Mouse (Mus musculus): ENCODE measurements at regions not wholly inside any gene's neighbourhood (a gene's known extent, or its start where the extent isn't known, plus 50 kb on each side); places are given as distances from the start of the nearest gene placed in this dataset.
"Not testable (repeated sequence)": the region's sequence is repeated elsewhere in the genome, so short reads cannot be mapped to it uniquely, and the experiment has no call there.

DNA sequence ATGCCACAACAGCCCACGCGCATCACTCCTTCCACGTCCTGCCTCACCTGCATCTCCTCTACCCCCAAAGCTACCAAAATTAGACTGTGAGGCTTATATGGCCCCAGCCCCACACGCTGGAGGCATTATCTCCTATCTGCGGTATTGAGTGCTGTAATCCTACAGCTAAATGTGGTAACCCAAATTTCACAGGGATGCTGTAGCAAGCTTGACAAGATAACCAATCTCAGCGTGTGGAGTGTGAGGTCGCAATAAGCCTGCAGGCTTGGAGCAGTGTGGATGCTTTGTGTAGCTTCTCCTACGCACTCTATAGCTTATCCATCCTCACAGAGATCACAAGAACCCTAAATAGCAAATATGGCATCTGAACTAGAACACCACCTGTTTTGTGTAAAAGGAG, 251.2 kb upstream of the Kcnh8 start:
- Histone ChIP-seq H3K27me3 (ENCODE audit: control insufficient read depth, insufficient read depth, low read length) (no peaks in the 10 kb centered on the region), H3K27ac (ENCODE audit: control insufficient read depth, insufficient read depth, low read length) (peak overlapping the region; percentile 89), H3K36me3 (ENCODE audit: control insufficient read depth, insufficient read depth, low read length) (no peaks in the 10 kb centered on the region), H3K4me1 (replicated peaks; ENCODE audit: control insufficient read depth, insufficient read depth, low read length) (peaks cover 14% of the 10 kb centered on the region), H3K4me3 (ENCODE audit: control insufficient read depth, insufficient read depth, low read length) (no peak overlapping the region)
- WGBS: 16% methylated on average over 8 of the region's 8 CpGs
- peak; percentile 77 for DNase-seq
- TF ChIP-seq POLR2A (IDR thresholded peaks at IDR 0.05; ENCODE audit: control insufficient read depth, extremely low read depth, insufficient read depth, low read length, poor library complexity) (no peak), CTCF (IDR thresholded peaks at IDR 0.05; ENCODE audit: borderline replicate concordance, control insufficient read depth, extremely low read depth, insufficient read depth, low read length, poor library complexity) (no peak)

DNA sequence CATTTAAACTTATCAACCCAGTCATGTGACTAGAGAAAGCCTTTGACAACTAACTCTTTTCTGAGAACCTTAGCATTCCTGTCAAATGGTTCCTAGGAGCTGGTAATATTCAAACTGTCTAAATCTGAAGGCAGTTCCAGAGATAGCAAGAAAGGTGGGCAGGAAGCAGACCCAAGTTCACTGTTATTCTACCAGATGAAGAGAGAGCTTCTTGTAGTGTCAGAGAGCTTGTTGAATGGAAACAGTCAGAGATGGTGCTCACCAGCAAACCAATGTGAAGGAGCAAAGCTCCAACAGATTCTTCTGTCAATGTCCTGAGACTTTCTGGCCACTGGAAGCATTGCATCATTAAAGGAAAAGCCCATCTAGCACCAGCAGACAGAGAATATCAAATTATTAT, 251.8 kb upstream of the Kcnh8 start:
- H3K4me1 ChIP-seq (replicated peaks; ENCODE audit: control insufficient read depth, insufficient read depth, low read length): peaks cover 16% of the 10 kb centered on the region
- H3K36me3 ChIP-seq (ENCODE audit: control insufficient read depth, insufficient read depth, low read length): no peaks in the 10 kb centered on the region
- H3K4me3 ChIP-seq (ENCODE audit: control insufficient read depth, insufficient read depth, low read length): no peak overlapping the region
- no peak for TF ChIP-seq POLR2A (IDR thresholded peaks at IDR 0.05; ENCODE audit: control insufficient read depth, extremely low read depth, insufficient read depth, low read length, poor library complexity)
- H3K27ac ChIP-seq (ENCODE audit: control insufficient read depth, insufficient read depth, low read length): peak overlapping the region; percentile 89
- peak; percentile 41 for DNase-seq
- H3K27me3 ChIP-seq (ENCODE audit: control insufficient read depth, insufficient read depth, low read length): no peaks in the 10 kb centered on the region

DNA sequence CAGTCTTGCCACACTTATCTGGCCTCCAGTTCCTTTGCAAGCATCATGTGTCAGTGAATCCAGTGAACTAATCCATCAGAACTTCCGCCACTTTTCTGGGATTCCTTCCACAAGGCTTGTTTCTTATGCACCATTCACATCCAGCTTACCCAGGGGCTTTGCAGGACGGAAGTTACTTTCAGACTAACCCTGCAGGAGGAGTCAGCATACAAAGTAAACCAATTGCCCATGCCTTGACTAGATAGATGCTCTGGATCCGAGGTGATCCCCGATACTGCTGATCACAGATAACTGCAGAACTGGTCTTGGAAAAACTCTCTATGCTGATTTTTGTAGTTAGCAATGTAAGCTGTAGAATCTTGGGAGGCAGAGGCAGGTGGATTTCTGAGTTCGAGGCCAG, 252.6 kb upstream of the Kcnh8 start:
- DNase-seq: peak; percentile 34
- WGBS: 89% methylated on average over 5 of the region's 5 CpGs
- Histone ChIP-seq H3K4me3 (ENCODE audit: control insufficient read depth, insufficient read depth, low read length) (no peak overlapping the region; the same call in 1 of the 2 replicates), H3K36me3 (ENCODE audit: control insufficient read depth, insufficient read depth, low read length) (no peaks in the 10 kb centered on the region), H3K27ac (ENCODE audit: control insufficient read depth, insufficient read depth, low read length) (peak overlapping the region; percentile 89), H3K4me1 (replicated peaks; ENCODE audit: control insufficient read depth, insufficient read depth, low read length) (peaks cover 16% of the 10 kb centered on the region), H3K27me3 (ENCODE audit: control insufficient read depth, insufficient read depth, low read length) (no peaks in the 10 kb centered on the region)
- TF ChIP-seq POLR2A (IDR thresholded peaks at IDR 0.05; ENCODE audit: control insufficient read depth, extremely low read depth, insufficient read depth, low read length, poor library complexity) (no peak), CTCF (IDR thresholded peaks at IDR 0.05; ENCODE audit: borderline replicate concordance, control insufficient read depth, extremely low read depth, insufficient read depth, low read length, poor library complexity) (no peak)

DNA sequence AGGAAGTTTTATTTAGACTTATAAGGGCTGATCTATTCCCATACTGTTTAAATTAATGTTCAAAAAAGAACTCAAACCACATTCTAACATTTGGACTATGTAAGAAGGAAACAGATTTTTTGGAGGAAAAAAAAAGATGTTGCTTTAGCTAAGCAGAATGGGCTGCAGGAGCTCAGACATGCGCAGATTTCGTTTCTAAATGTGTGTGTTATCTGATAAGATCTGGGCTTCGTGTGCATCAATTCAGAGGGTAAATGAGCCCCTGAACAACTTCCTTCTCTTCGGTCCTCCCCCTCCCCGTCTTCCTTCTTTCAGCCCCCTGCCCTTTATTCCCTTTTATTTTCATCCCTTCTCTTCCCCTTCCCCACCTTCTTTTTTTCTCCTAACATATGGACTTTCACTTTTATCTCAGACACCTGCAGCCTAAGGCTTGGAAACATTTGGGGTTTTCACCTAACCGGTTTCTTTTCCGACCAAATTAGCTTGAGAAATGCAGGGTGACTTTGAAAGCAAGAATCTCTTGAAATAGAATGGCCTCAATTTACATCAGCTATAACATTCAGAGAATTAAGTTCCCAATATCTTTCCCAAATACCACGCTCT, 253.9 kb upstream of the Kcnh8 start:
- Histone ChIP-seq H3K4me3 (ENCODE audit: control insufficient read depth, insufficient read depth, low read length) (0 out of 2 replicates have a peak overlapping the region, but pooled peaks have one; percentile 7), H3K27me3 (ENCODE audit: control insufficient read depth, insufficient read depth, low read length) (no peaks in the 10 kb centered on the region), H3K36me3 (ENCODE audit: control insufficient read depth, insufficient read depth, low read length) (no peaks in the 10 kb centered on the region), H3K27ac (ENCODE audit: control insufficient read depth, insufficient read depth, low read length) (peak overlapping the region; percentile 81), H3K4me1 (replicated peaks; ENCODE audit: control insufficient read depth, insufficient read depth, low read length) (peaks cover 18% of the 10 kb centered on the region)
- WGBS: 9% methylated on average over 8 of the region's 8 CpGs
- DNase-seq: peak; percentile 63
- TF ChIP-seq CTCF (IDR thresholded peaks at IDR 0.05; ENCODE audit: borderline replicate concordance, control insufficient read depth, extremely low read depth, insufficient read depth, low read length, poor library complexity): no peak
- 0 out of 2 replicates have a peak, but pooled peaks have one; percentile 35 for TF ChIP-seq POLR2A (IDR thresholded peaks at IDR 0.05; ENCODE audit: control insufficient read depth, extremely low read depth, insufficient read depth, low read length, poor library complexity)

DNA sequence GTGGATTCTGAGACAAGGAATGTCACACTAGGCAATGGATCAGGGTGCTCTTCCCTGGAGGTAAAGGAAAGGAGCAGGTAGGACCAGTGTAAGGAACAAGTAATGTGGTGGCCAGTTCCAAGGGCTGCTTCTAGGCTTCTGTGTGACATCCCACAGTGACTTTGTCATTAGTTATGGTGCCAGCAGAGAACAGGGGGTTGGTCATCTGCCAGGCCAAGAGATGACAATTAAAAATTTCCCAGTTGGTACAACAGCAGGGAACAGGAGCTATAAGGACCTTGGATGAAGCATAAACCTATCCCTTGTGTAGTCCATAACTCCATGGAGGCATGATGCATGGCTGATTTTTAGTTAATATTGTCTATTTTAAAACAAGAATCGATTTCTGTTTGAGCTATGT, 281.9 kb upstream of the Kcnh8 start:
- H3K27me3 ChIP-seq (ENCODE audit: control insufficient read depth, insufficient read depth, low read length): no peaks in the 10 kb centered on the region
- WGBS: 82% methylated on average over 1 of the region's 1 CpGs
- no peaks in the 10 kb centered on the region for H3K36me3 ChIP-seq (ENCODE audit: control insufficient read depth, insufficient read depth, low read length)
- no peak overlapping the region for H3K4me3 ChIP-seq (ENCODE audit: control insufficient read depth, insufficient read depth, low read length)
- no peaks in the 10 kb centered on the region; the same call in 1 of the 2 replicates for H3K4me1 ChIP-seq (replicated peaks; ENCODE audit: control insufficient read depth, insufficient read depth, low read length)
- no peak overlapping the region for H3K27ac ChIP-seq (ENCODE audit: control insufficient read depth, insufficient read depth, low read length)
- no peak for DNase-seq
- no peak for TF ChIP-seq CTCF (IDR thresholded peaks at IDR 0.05; ENCODE audit: borderline replicate concordance, control insufficient read depth, extremely low read depth, insufficient read depth, low read length, poor library complexity)
- TF ChIP-seq POLR2A (IDR thresholded peaks at IDR 0.05; ENCODE audit: control insufficient read depth, extremely low read depth, insufficient read depth, low read length, poor library complexity): no peak

DNA sequence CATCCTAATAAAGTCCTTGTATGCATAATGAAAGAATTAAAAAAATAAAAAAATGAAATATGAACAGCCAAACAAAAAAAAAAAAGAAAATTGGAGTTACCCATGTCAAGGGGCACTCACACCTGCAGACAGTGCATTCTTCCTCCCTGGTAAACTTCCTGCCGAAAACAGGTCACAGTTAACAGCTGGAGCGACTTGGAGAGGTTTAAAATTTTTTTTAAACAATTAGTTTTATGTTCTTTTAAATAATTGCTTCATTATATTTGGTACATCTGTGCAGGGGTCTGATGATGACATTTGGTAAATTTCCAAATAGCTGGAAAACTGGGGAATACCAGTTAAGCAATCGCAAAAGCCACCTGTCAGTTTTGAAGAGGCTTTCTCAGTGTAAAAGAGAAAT, 285.5 kb upstream of the Kcnh8 start:
- Histone ChIP-seq H3K27me3 (ENCODE audit: control insufficient read depth, insufficient read depth, low read length) (no peaks in the 10 kb centered on the region), H3K4me3 (ENCODE audit: control insufficient read depth, insufficient read depth, low read length) (no peak overlapping the region), H3K4me1 (replicated peaks; ENCODE audit: control insufficient read depth, insufficient read depth, low read length) (no peaks in the 10 kb centered on the region; the same call in 1 of the 2 replicates), H3K27ac (ENCODE audit: control insufficient read depth, insufficient read depth, low read length) (peak overlapping the region; percentile 66; the same call in 1 of the 2 replicates), H3K36me3 (ENCODE audit: control insufficient read depth, insufficient read depth, low read length) (0 out of 2 replicates have a peak, but pooled peaks cover 4% of the 10 kb centered on the region)
- 13% methylated on average over 3 of the region's 3 CpGs for WGBS
- DNase-seq: no peak
- TF ChIP-seq CTCF (IDR thresholded peaks at IDR 0.05; ENCODE audit: borderline replicate concordance, control insufficient read depth, extremely low read depth, insufficient read depth, low read length, poor library complexity): no peak
- TF ChIP-seq POLR2A (IDR thresholded peaks at IDR 0.05; ENCODE audit: control insufficient read depth, extremely low read depth, insufficient read depth, low read length, poor library complexity): no peak

DNA sequence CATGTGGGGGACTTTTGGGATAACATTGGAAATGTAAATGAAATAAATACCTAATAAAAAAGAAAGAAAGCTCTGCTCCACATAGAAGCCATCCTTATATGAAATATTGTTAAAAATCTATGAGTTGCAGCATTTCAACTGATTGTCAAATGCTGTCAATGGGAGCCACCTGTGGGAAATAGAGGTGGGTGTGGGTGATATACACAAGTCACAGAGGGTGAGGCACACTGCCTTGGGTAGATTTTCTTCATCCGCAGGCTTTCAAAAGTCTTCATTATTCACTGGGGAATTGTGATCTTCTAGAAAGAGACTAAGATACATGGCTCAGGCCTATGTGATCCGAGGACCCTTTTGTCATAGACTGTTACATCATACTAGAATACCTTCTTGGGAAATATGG, 286.6 kb upstream of the Kcnh8 start:
- H3K36me3 ChIP-seq (ENCODE audit: control insufficient read depth, insufficient read depth, low read length): 0 out of 2 replicates have a peak, but pooled peaks cover 4% of the 10 kb centered on the region
- no peaks in the 10 kb centered on the region; the same call in 1 of the 2 replicates for H3K4me1 ChIP-seq (replicated peaks; ENCODE audit: control insufficient read depth, insufficient read depth, low read length)
- TF ChIP-seq CTCF (IDR thresholded peaks at IDR 0.05; ENCODE audit: borderline replicate concordance, control insufficient read depth, extremely low read depth, insufficient read depth, low read length, poor library complexity): no peak
- no peak for TF ChIP-seq POLR2A (IDR thresholded peaks at IDR 0.05; ENCODE audit: control insufficient read depth, extremely low read depth, insufficient read depth, low read length, poor library complexity)
- H3K27ac ChIP-seq (ENCODE audit: control insufficient read depth, insufficient read depth, low read length): peak overlapping the region; percentile 90
- no peaks in the 10 kb centered on the region for H3K27me3 ChIP-seq (ENCODE audit: control insufficient read depth, insufficient read depth, low read length)
- no peak for DNase-seq
- WGBS: 63% methylated on average over 2 of the region's 2 CpGs
- H3K4me3 ChIP-seq (ENCODE audit: control insufficient read depth, insufficient read depth, low read length): no peak overlapping the region

DNA sequence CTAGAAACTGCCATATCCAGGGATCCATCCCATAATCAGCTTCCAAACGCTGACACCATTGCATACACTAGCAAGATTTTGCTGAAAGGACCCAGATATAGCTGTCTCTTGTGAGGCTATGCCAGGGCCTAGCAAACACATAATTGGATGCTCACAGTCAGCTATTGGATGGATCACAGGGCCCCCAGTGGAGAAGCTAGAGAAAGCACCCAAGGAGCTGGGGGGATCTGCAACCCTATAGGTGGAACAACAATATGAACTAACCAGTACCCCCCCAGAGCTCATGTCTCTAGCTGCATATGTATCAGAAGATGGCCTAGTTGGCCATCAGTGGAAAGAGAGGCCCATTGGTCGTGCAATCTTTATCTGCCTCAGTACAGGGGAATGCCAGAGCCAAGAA, 287.1 kb upstream of the Kcnh8 start:
- H3K4me1 ChIP-seq (replicated peaks; ENCODE audit: control insufficient read depth, insufficient read depth, low read length); H3K36me3 ChIP-seq (ENCODE audit: control insufficient read depth, insufficient read depth, low read length); H3K4me3 ChIP-seq (ENCODE audit: control insufficient read depth, insufficient read depth, low read length); H3K27me3 ChIP-seq (ENCODE audit: control insufficient read depth, insufficient read depth, low read length): not testable (repeated sequence)
- H3K27ac ChIP-seq (ENCODE audit: control insufficient read depth, insufficient read depth, low read length): peak overlapping the region; percentile 90
- peak; percentile 71 for DNase-seq
- WGBS: 71% methylated on average over 2 of the region's 2 CpGs

All from thymus, adult 2 months (tissue).